Mouse (Mus musculus) mesoderm, embryonic 11.5 days (tissue): ENCODE data around the gene Tcerg1l.

Experiments used
- DNase-seq: peaks from one replicate; pipeline ENCODE4 v3.0.0-alpha.2; 2012; ENCODE audit warnings: low read depth, low spot score

Gene Tcerg1l

DNA sequence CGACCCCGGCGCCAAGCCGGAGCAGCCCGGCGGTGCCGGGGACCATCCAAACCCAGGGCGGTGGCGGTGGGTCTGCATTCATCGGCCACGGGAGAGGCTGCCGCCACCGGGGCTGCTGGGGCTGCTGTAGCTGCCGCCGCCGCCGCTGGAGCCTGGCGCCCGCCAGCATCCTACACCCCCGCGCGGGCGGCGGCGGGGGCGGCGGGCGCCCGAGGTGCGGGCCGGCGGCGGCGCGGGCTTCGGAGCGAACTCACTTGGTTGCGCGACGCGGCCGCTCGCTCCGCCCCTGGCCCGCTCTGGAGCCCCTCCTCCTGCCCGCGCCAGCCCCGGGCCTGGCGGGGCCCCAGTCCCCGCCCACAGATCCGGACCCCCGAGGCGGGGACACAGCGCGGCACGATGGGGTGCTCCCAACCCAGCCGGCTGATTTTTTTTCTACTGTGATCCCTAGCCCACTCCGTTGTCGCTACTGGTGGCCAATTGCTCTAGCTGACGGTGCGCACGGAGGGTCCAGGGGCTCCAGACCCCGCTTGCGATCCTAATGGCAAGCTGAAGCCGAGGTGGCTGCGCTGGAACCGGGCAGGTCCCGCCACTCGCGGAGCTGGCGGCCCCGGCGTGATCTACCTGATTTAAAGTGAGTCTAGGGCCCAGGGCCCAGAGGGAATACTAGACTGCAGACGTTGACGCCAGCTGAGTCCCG is at the start of gene Tcerg1l:
Gene Tcerg1l (minus strand): TSS at position 246 of the 697 bp plus-strand sequence.
- peak; percentile 54 for DNase-seq

DNA sequence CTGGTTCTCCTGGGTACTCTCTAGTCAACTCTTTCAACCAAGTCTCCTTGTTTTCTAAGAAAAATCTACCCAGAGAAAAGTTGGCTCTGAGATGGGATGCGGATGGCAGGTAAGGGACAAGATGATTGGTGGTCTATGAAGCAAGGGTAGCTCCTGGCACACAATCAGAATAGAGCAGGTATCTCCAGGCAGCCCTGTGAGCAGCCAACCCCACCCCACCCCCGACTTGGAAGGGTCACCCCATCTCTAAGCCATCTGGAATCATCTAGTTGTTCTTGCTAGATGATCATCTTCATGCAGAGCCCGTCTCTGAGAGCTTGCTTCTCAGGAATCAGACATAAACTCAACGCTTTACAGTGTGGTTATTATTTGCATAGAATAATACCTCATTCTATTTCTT is 44.6 kb upstream of the Tcerg1l start:
- DNase-seq, result no peak

DNA sequence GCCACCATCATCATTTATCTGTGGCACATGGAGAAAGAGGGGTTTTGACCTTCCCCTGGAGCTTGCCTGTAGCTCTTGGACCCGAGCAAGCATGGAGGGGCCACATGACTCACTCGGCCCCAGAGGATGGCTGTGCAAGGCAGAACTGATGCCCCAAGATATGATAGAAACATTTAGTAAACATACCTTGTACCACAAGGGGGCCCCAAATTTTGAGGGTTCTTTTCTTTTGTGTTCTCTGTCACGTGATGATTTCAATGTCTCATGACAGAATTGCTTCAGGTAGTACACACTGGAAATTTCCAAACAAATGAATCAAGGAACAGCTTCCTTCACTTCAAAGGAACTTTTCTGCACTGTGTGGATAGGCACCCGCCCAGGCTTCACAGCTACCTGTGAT is 35.0 kb upstream of the Tcerg1l start:
- DNase-seq, result no peak

DNA sequence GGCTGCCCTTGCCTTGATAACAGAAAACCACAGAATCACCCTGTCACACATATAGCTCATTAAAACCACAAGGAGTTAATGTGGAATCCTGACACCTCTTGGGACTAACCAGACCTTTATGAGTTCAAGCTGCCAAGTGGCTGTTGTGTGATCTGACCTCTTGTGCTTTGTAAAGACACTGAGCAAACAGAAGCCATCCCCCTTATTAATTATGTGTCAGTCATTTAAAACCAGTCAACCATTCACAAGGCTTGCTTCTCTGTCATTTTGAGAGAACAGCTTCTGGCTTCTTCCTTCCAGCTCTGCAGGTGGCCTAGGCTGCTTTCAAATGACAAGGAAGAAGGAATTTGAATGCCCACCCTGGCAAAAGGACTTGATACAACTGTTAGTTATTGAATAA is 33.9 kb upstream of the Tcerg1l start:
- no peak for DNase-seq

DNA sequence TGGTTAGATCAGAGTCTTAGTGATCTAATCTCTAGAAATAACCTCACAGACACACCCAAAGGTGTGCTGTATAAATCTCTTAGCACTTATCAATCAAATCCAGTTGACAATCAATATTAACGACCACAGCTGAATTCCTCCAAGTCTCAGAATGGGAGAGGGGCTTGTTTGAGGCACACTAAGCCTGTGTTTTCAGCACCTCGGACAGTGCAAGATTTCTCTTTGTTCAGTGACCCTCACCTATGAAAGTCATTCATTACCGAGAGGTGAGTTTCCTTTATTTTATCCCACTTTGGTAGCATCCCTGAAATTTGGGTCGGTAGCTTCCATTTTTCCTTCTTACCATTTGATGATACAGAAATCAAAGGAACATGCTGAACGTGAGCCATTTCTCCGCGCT is 32.4 kb upstream of the Tcerg1l start:
- peak; percentile 52 for DNase-seq

DNA sequence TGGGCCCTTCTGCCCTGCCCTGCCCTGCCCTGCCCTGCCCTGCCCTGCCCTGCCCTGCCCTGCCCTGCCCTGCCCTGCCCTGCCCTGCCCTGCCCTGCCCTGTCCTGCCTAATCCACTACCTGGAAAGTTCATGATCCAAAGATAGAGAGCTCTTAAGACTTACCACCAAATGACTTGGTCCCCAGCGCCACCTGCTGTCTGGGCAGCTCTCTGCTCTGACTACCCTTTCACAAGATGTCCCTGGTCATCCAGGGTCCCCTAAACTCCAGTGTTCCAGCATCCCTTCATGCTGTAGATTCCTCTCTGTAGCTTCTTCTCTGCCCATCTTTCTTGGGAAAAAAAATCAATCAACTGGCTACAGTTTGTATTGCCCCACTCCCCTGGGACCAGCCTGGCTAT is 31.3 kb upstream of the Tcerg1l start:
- DNase-seq, result peak; percentile 20

DNA sequence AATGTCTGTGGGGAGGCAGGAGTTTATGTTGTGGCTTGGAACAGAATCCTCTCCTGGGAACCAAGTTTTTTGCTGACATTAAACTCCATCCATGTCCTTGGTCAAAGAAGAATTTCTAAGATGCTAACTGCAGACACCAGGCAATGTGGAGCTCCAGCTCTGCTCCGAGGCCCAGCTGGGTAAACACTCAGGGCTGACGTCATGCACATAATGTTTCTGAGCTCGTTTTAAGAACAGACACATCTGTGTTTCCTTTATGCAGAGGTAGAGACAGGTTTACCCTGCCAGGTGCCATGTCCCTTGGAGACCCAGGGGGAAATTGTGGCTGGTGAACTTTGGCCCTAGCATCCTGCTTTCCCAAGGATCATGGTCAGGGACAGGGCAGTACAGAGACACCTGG is 29.9 kb upstream of the Tcerg1l start:
- DNase-seq, result peak; percentile 45

DNA sequence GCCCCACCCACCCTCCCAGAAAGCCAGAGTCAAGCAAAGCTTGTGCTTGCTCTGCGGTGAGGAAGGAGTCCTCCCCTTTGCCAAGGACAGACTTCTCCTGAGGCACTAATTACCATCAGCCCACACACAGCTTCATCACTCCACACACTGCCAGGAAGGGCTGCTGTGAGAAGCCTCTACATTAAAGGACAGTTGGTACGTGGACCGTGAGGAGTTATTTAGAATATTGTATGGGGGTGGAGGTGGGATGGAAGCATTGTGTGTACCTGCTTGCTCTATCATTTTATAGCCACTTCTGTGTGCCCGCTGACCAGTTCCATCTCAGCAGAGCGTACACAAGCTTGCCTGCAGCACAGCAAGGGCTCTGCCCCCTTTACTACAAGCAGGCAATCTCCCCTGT is 16.0 kb upstream of the Tcerg1l start:
- no peak for DNase-seq

DNA sequence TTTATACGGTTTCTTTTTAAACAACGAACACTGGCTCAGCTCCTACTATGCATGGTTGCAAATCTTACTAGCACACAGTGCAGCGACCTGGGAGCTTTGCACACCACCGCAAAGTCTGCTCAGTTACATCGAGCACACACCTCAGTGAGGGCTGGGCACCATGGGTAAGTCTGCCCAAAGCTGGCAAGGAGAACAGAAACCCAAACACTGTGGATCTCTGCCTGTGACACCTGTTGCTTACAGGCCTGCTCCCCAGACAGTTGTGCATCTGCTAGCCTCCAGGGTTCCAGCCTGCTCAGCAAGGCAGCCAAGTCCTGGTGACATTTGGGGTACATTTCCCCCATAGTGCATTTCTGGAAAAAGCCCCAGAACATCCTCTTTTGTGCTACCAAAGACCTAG is 4.1 kb upstream of the Tcerg1l start:
- no peak for DNase-seq

DNA sequence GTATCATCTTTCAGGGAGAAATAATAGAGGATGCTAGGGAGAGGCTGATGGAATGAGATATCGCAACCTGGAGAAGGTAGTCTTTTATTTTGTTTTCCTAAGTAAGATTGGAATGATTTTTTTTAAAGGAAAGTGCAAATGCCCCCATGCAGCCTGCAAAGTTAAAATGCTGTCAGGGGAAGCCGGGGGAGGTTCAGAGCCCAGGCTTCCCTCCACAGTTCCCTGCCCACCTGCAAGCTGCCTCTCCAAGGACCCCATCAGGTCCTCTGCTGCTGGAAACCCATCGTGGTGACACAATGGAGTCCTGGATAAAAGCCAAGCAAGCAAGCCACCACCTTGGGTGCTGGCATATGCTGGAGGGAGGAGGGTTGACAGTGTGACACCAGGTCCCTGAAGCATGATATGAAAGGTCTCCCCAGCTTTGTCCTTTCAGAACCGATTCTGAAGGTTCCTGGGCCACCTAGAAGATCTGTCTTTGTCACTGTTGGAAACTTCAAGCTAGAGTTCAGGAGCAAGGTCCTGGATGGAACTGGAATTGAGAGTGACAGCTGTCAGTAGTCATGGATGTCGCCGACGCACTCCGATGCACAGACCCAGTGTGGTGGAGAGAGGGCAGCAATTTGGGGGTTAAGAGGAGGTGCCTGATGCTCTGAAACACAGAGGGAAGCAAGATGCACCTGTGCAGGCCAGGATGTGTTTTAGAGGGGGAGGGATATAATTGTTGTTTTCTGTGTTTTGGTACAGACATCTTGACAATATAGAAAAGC is 3.2 kb upstream of the Tcerg1l start:
- DNase-seq, result no peak

DNA sequence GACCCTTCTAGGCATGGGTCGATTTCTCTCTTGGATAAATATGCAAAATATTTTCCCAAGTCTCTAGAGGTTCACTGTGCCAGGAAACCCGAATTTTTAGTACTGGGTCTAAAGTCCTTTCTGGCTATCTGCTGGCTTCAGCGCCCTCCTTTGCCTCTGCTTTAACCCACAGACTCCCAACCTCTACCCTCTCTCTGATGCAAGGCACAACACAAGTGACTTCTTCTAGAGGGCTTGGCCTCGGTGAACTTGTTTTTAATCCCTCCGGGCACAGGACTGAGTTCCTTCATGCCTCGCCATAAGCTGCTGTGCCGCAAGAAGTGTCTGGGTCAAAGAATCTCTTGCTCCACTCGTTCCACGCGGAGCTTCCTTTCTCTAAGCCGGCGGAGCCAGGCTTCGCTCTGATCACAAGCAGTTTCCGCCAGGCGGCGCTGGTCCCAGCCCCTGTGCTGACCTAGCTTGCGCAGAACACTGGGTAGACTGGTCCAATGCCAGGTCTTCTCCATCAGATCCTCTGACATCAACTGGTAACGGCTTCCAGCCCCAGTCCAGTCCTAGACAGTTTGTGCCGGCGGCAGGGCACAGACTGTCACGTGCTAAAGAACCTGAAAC is 758 bp upstream of the Tcerg1l start:
- DNase-seq, result peak; percentile 87

DNA sequence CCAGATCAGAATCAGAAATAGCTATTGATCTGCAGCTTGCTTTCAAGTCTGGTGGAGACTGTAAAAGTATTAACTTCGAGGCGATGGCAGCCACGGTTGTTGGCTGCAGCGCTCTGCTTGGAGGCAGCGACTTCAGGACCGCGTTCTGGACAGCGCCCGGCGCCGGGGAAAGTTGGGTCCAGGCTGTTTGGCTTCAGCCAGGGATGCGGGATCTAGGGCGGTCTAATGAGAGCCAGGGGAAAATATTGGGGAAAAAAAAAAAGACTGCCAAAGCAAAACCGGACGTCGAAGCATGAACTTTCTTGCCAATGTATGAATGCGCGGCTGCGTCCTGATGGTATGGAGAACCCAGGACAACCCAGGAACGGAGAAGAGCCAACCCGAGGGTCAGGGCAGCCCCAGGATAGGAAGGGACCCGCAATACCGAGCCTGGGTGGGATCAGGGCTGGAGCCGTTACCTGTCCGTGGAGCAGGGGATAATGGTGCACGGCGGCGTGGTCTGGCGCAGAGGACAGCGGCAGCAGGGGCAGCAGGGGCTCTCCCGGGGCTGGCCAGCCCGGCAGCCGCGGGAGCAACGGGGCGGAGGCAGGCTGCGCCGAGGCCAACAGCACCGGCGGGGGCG is 556 bp downstream of the Tcerg1l start:
- DNase-seq, result peak; percentile 77

DNA sequence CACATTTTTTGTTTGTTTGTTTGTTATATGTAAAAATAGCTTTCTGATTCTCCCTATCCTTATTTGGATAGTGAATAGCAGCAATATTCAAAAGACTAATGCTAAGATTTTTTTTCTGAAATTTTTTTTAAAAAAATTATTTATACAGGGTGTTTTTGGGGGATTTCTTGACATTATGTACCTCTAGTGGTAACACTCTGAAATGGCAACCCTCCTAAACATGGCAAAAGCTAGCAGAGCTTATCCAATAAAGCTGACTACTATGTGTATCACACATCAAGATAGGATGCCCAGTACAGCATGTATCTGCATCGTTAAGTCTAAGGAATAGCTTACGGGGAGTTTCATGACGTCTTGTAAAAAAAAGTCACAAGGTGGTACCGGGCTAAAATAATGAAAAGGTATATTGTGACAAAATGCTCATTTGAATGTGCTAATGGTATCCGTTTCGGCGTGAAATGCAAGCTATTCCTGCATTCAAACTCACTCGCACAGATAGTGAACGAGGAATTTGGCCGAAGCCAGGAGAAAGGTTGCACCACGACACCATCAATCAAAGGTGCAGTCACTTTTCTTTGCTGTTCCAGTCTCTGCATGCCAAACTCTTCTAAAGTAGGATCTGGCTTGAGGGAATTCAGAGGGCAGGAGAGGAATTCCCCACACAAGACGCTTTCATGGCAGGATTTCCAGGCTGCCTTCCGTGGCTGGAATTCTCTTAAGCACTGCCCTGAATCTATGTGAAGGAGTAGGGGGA is 1.2 kb downstream of the Tcerg1l start:
- no peak for DNase-seq

DNA sequence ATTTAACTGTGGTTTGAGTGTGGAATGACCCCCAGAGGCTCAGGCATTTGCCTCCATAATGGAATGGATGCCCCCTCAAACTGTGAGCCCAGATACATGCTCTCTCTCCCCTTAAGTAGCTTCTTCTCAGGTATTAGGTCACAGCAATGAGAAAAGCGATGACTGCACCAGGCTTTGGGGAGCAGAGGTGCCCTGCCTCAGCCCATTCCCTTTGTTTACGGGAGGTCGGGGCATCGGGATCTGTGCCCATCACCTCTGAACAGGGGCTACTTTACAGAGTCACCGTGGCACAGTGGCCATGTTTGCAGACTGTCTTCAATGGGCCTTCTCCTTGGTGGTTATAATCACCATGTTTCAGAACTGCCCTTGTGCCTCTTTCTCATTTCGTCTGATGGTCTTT is 7.6 kb downstream of the Tcerg1l start:
- no peak for DNase-seq

DNA sequence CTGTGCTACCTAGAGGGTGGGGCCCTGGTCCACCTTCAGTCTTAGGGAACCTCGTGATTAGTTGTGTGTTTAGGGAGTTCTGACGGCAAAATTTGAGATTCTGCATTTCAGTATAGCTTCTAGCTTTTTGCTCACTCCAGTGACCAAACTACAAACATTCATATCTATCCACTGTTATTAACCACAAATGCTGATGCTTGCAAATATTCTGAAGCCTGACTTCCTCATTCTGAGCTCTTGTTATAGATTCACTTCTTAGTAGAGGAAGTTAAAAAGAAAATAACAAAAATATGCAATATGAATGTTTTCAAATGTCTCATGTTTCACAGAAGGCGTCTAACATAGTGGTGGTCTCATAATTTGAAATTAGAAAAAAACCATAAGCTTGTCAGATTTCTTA is 8.5 kb downstream of the Tcerg1l start:
- no peak for DNase-seq

DNA sequence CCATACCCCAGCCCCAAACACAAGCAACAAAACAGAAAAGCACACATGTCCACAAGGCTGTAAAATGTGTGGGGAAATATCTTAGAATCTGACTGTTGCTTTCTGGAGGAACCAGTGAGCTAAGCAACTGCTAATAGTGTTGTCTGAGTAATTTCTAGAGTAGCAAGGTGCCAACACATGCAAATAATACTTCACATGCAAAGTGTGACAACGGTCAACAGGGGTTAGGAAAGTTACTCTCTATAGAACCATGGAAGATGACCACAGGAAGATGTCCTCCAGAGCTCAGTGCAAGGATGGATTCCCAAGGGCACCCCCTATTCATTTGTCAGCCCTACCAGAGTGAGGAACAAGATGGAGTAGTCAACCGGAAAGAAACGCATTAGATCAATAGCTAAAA is 18.3 kb downstream of the Tcerg1l start:
- DNase-seq, result no peak

DNA sequence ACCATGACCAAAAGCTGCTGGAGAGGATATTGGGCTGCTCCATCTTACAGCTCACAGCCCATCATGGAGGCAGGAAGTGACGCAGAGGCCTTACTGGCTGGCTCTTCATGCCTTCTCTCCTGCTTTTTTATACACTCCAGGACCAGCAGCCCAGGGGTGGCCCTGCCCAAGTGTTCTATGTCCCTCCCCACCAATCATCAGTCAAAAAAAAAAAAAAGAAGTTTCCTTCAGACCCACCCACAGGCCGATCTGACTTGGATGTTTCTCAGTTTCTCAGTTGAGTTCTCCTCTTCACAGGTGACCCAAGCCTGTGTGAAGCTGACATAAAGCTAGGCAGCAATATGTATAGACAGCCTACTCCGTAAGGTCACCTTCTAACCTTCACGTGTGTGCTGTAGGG is 19.0 kb downstream of the Tcerg1l start:
- no peak for DNase-seq

DNA sequence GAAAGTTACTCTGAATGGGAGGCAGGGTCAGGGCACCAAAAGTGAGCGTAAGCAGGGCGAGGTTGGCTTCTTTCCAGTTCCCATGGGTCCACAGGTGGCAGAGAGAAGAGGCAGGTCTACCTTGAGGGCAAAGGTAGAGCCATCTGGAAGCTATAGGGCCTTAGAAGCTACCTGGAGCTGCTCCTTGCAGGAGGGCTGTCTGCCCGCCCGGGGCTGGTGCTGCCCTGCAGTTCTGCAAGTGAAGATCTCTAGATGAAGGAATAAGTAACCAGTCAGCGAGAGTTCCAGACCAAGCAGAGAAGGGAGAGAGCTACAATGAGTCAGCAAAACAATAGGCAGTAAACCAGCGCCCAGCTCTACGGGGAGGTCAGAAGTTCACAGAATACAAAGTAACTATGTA is 22.0 kb downstream of the Tcerg1l start:
- DNase-seq, result no peak

DNA sequence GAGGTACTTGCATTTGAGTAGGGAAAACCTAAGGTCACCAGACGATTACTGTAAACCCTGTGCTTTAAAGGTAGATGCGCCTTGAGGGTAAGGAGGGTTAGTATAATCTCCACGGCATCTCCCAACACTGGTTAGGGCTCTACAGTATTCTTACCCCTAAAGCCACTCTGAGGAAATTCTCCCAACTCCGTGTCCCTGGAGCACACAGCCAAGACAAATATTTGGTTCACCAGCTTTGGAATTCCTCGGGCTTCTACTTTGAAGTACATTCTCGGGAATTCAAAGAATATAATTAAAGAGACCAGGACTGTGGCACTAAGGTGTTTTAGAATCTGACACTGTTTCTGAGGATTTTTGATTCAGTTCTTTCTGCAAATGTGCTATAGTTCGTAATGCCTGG is 23.2 kb downstream of the Tcerg1l start:
- DNase-seq, result no peak

DNA sequence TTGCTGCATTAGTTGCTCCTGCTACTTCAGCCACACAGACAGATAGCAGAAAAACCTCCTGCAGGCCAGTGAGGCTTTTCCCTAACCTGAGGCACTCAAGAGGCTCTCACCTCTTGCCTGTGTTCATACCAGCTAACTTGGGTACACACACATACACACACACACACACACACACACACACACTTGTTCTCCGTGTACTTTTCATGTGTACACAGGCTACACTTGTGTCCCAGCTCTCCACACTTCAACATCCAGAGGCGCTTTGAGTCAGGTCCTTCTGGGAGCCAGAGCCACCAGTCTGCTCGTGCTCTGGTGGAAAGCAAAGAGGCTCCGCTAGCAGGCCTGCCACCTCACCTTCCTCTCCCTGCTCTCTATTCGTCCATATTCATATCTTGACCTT is 24.0 kb downstream of the Tcerg1l start:
- no peak for DNase-seq

DNA sequence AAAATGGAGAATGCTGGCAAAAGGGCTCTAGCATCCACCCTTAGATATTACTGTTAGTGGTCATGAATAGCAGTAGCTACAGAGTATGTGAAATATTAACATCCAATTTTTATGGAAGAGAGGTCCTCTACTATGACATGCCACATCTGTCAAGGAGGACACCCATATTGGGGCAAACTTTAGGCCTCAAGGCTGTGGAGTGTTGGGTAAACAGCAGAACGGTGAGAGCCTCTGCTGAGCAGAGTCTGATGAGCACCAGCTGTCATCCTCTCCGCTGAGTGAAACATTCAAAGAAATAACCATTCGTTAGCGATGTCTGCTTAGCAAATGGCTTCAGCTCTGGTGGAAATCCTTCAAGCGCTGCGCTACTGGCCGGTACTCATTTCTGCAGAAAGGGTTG is 30.0 kb downstream of the Tcerg1l start:
- DNase-seq, result no peak

DNA sequence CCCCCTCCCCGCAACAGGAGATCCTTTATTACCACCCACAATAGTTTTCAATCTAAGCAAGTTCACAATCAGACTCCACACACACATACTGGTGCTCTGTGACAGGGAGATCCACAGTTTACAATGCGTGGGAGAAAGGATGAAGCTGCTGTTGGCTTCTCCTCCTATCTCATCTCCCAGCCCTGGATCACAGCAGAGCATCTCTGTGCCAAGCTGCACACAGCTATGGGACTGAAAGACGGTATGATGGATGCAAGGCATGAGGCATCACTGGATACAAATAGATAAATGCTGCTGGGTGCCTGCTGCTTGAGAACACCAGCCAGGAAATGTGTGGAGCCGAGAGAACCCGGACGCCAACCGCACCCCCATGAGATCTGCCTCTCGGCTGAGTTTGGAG is 32.0 kb downstream of the Tcerg1l start:
- no peak for DNase-seq
